8 mouse cellular contexts compared by ENCODE assay signal in genomic region chr3:95434983-95435370, GRCm38 (mm10). TPM values are rescaled to one million over a fixed set of nuclear protein-coding genes. Genes with fewer than 3 reads are reported as not detected.
A peak's percentile ranks its signal among the peaks of the same experiment; 100 is the strongest.
DNase-seq lines count a peak whose midpoint lies in the region; ATAC-seq and TF ChIP-seq lines count a peak whose summit lies in the region.

No protein-coding gene starts in this region.

- no peaks in the 10 kb centered on the region for H3K27me3 ChIP-seq in lung, postnatal 0 days (replicated peaks; ENCODE audit: insufficient read depth, low read length)
- no peaks in the 10 kb centered on the region for H3K27me3 ChIP-seq in embryonic facial prominence, embryonic 14.5 days (replicated peaks; ENCODE audit: control insufficient read depth, insufficient read depth, low read length)
- H3K27me3 ChIP-seq in intestine, embryonic 16.5 days (replicated peaks; ENCODE audit: control insufficient read depth, insufficient read depth, low read length): no peaks in the 10 kb centered on the region
- no peaks in the 10 kb centered on the region for H3K27me3 ChIP-seq in neural tube, embryonic 13.5 days

- peak overlapping the region; percentile 93; the same call in 1 of the 2 replicates for H3K27ac ChIP-seq in lung, postnatal 0 days (ENCODE audit: low read length)
- H3K27ac ChIP-seq in embryonic facial prominence, embryonic 14.5 days (replicated peaks; ENCODE audit: low read depth, low read length): peak overlapping the region; percentile 84
- H3K27ac ChIP-seq in intestine, embryonic 16.5 days (ENCODE audit: low read length): no peak overlapping the region; the same call in 1 of the 2 replicates
- peak overlapping the region; percentile 87; the same call in 1 of the 2 replicates for H3K27ac ChIP-seq in neural tube, embryonic 13.5 days (replicated peaks)

- no peaks in the 10 kb centered on the region for H3K9me3 ChIP-seq in lung, postnatal 0 days (ENCODE audit: low read length)
- no peaks in the 10 kb centered on the region for H3K9me3 ChIP-seq in embryonic facial prominence, embryonic 14.5 days (ENCODE audit: control insufficient read depth, low read length)
- no peaks in the 10 kb centered on the region for H3K9me3 ChIP-seq in intestine, embryonic 16.5 days (ENCODE audit: control insufficient read depth, low read length)
- no peaks in the 10 kb centered on the region for H3K9me3 ChIP-seq in neural tube, embryonic 13.5 days

- 1% methylated on average over 7 of the region's 7 CpGs for WGBS in lung, postnatal 0 days
- 2% methylated on average over 7 of the region's 7 CpGs for WGBS in embryonic facial prominence, embryonic 14.5 days
- 2% methylated on average over 7 of the region's 7 CpGs for WGBS in intestine, embryonic 16.5 days
- WGBS in neural tube, embryonic 13.5 days: 4% methylated on average over 7 of the region's 7 CpGs

- peak overlapping the region; percentile 74 for H3K4me2 ChIP-seq in lung, postnatal 0 days (replicated peaks; ENCODE audit: low read depth, low read length)
- peak overlapping the region; percentile 68 for H3K4me2 ChIP-seq in embryonic facial prominence, embryonic 14.5 days (ENCODE audit: low read depth, low read length)
- peak overlapping the region; percentile 83 for H3K4me2 ChIP-seq in intestine, embryonic 16.5 days (ENCODE audit: low read depth, low read length)
- H3K4me2 ChIP-seq in neural tube, embryonic 13.5 days: peak overlapping the region; percentile 82

- no peak for TF ChIP-seq CTCF in lung, postnatal 0 days (IDR thresholded peaks at IDR 0.05)

- no peak for ATAC-seq in lung, postnatal 0 days
- no peak for ATAC-seq in embryonic facial prominence, embryonic 14.5 days (ENCODE audit: low read depth)
- no peak for ATAC-seq in intestine, embryonic 16.5 days
- no peak for ATAC-seq in neural tube, embryonic 13.5 days (ENCODE audit: low read depth)

- peak overlapping the region; percentile 77 for H3K9ac ChIP-seq in lung, postnatal 0 days (replicated peaks; ENCODE audit: low read depth)
- H3K9ac ChIP-seq in embryonic facial prominence, embryonic 14.5 days (ENCODE audit: low read depth, low read length): peak overlapping the region; percentile 87
- peak overlapping the region; percentile 89 for H3K9ac ChIP-seq in intestine, embryonic 16.5 days (ENCODE audit: low read depth, low read length)
- peak overlapping the region; percentile 86 for H3K9ac ChIP-seq in neural tube, embryonic 13.5 days

- no peaks in the 10 kb centered on the region; the same call in 1 of the 2 replicates for H3K4me1 ChIP-seq in lung, postnatal 0 days (ENCODE audit: insufficient read depth, low read depth, low read length)
- peaks cover 14% of the 10 kb centered on the region; the same call in 1 of the 2 replicates for H3K4me1 ChIP-seq in embryonic facial prominence, embryonic 14.5 days (ENCODE audit: control insufficient read depth, insufficient read depth, low read length)
- no peaks in the 10 kb centered on the region for H3K4me1 ChIP-seq in intestine, embryonic 16.5 days (ENCODE audit: control insufficient read depth, insufficient read depth, low read length)
- H3K4me1 ChIP-seq in neural tube, embryonic 13.5 days (replicated peaks): peaks cover 21% of the 10 kb centered on the region

- peak; percentile 36 for DNase-seq in lung, postnatal 0 days (ENCODE audit: low spot score)
- DNase-seq in lung, postnatal 36 days: no peak
- no peak for DNase-seq in embryonic facial prominence, embryonic 14.5 days (ENCODE audit: low spot score)
- DNase-seq in gastrocnemius, postnatal 14 days: no peak
- no peak for DNase-seq in urinary bladder, postnatal 14 days (ENCODE audit: low spot score)
- no peak for DNase-seq in spleen, postnatal 4 days (ENCODE audit: low spot score in 2 of 2)

- intact Hi-C loops in gastrocnemius, postnatal 14 days (cut with DNase I; ENCODE audit: low total_unique reads): no loop called here

- no peak for TF ChIP-seq EP300 in lung, postnatal 0 days (IDR thresholded peaks at IDR 0.05)

- no peaks in the 10 kb centered on the region for H3K36me3 ChIP-seq in lung, postnatal 0 days (ENCODE audit: insufficient read depth, low read length)
- H3K36me3 ChIP-seq in embryonic facial prominence, embryonic 14.5 days (ENCODE audit: control insufficient read depth, insufficient read depth, low read length): peaks cover 25% of the 10 kb centered on the region
- peaks cover 5% of the 10 kb centered on the region; the same call in 1 of the 2 replicates for H3K36me3 ChIP-seq in intestine, embryonic 16.5 days (ENCODE audit: control insufficient read depth, insufficient read depth, low read length)
- peaks cover 22% of the 10 kb centered on the region for H3K36me3 ChIP-seq in neural tube, embryonic 13.5 days

- H3K4me3 ChIP-seq in lung, postnatal 0 days (ENCODE audit: low read depth, low read length): peak overlapping the region; percentile 89
- H3K4me3 ChIP-seq in embryonic facial prominence, embryonic 14.5 days (ENCODE audit: low read depth, low read length): peak overlapping the region; percentile 87
- peak overlapping the region; percentile 88 for H3K4me3 ChIP-seq in intestine, embryonic 16.5 days (ENCODE audit: low read length)
- peak overlapping the region; percentile 88 for H3K4me3 ChIP-seq in neural tube, embryonic 13.5 days

RNA-seq across cellular contexts. Expression of gene Arnt, which starts 0.8 kb away (rescaled TPM):
- 22.7 and 27.0 TPM in 2 replicates for polyA plus RNA-seq in lung, postnatal 0 days (2015; fragmentation: Nextera tagmentation; extraction: Ambion mirVana)
- 32.5 and 38.1 TPM in 2 replicates for polyA plus RNA-seq in embryonic facial prominence, embryonic 14.5 days (2014; fragmentation: Nextera tagmentation; extraction: Ambion mirVana)
- 30.8 and 31.9 TPM in 2 replicates for polyA plus RNA-seq in intestine, embryonic 16.5 days (2015; fragmentation: Nextera tagmentation; extraction: Ambion mirVana)
- polyA plus RNA-seq in neural tube, embryonic 13.5 days (2015; fragmentation: Nextera tagmentation; extraction: Ambion mirVana): 19.2 and 22.7 TPM in 2 replicates
- 10 to 100 TPM; 38.8 to 39.3 TPM for total RNA-seq in gastrocnemius, postnatal 14 days (2021)

RNA-seq across cellular contexts. Expression of gene 4930558C23Rik, which starts 32.3 kb away (rescaled TPM):
- polyA plus RNA-seq in lung, postnatal 0 days (2015; fragmentation: Nextera tagmentation; extraction: Ambion mirVana): 0.23 and 0.45 TPM in 2 replicates
- 0.30 TPM in 1 of 2 replicates, not detected in the other for polyA plus RNA-seq in embryonic facial prominence, embryonic 14.5 days (2014; fragmentation: Nextera tagmentation; extraction: Ambion mirVana)
- polyA plus RNA-seq in intestine, embryonic 16.5 days (2015; fragmentation: Nextera tagmentation; extraction: Ambion mirVana): not detected in 2 replicates
- polyA plus RNA-seq in neural tube, embryonic 13.5 days (2015; fragmentation: Nextera tagmentation; extraction: Ambion mirVana): not detected in 2 replicates
- not detected for total RNA-seq in gastrocnemius, postnatal 14 days (2021)
